Mouse (Mus musculus) stomach, embryonic 16.5 days (tissue): ENCODE data around the gene Nfix. TPM values are rescaled to one million over a fixed set of nuclear protein-coding genes. Genes with fewer than 3 reads are reported as not detected.

Experiments
- ATAC-seq: fragments of 200-750 bp; cut with Nextera tagmentation; 2 replicates; pipeline ENCODE4 v1.8.0; 2017; ENCODE audit warnings: moderate number of reproducible peaks, moderate TSS enrichment; ENCODE audit not compliant: insufficient read depth, low FRiP score
- H3K27ac ChIP-seq: fragments of 300-500 bp; sonication (generic); 2 replicates; pipeline ENCODE4 v1.5.1; 2014; ENCODE audit warnings: low read length
- H3K27me3 ChIP-seq: fragments of 300-500 bp; sonication (generic); 2 replicates; pipeline ENCODE4 v1.6.1; 2014; ENCODE audit warnings: low read length, control low read depth, mixed read lengths; ENCODE audit not compliant: control insufficient read depth, insufficient read depth
- H3K36me3 ChIP-seq: fragments of 300-500 bp; sonication (generic); 2 replicates; pipeline ENCODE4 v1.6.1; 2014; ENCODE audit warnings: low read length; ENCODE audit not compliant: control insufficient read depth, insufficient read depth
- H3K4me1 ChIP-seq: fragments of 300-500 bp; sonication (generic); 2 replicates; pipeline ENCODE4 v1.6.1; 2014; ENCODE audit warnings: low read length, control low read depth, mixed read lengths; ENCODE audit not compliant: control insufficient read depth, insufficient read depth
- H3K4me2 ChIP-seq: fragments of 300-500 bp; sonication (generic); 2 replicates; pipeline ENCODE4 v1.6.1; 2014; ENCODE audit warnings: low read depth, low read length, mixed read lengths
- H3K4me3 ChIP-seq: fragments of 300-500 bp; sonication (generic); replicated peaks from 2 replicates; pipeline ENCODE4 v1.5.1; 2014; ENCODE audit warnings: mild to moderate bottlenecking, low read length
- H3K9ac ChIP-seq: fragments of 300-500 bp; sonication (generic); 2 replicates; pipeline ENCODE4 v1.6.1; 2014; ENCODE audit warnings: low read length
- H3K9me3 ChIP-seq: fragments of 300-500 bp; sonication (generic); replicated peaks from 2 replicates; pipeline ENCODE4 v1.6.1; 2016; ENCODE audit warnings: low read length, control low read depth; ENCODE audit not compliant: control insufficient read depth
- WGBS: fragments of 180-500 bp; shearing (Covaris S2); extraction: QIAGEN DNeasy Blood & Tissue Kit; methylation state at CpG from one replicate; pipeline ENCODE4 v1.1.7; 2014; 5-methylcytosine and 5-hydroxymethylcytosine counted together
- polyA plus RNA-seq: library from polyadenylated mRNA; unstranded; fragments of >200 nt; fragmentation: Nextera tagmentation; extraction: Ambion mirVana; gene quantifications from 2 replicates; pipeline ENCODE4 v1.2.1, GENCODE M21; 2015

Nfix gene
- polyA plus RNA-seq, 1 experiment from 2014 or later, result 37.8 TPM

DNA sequence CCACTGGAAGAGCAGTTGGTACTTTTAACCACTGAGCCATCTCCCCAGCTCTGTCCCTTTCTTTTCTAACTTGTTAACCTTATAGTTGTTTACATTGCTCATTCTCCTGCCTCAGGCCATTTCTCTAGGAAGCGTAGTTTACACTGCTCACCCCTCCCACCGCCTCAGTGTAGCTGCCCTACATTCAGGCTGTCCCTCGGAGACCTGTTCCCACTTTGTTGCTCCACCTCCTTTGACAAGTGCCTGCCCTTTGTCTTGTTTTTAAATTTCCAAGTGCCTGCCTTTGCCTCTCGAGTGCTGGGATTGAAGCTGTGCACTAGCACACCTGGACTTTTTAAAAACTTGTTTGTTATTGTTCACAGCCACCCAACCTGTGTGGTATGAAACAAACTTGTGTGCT, 106.8 kb downstream of the Nfix start:
- H3K27me3 ChIP-seq, result no peaks in the 10 kb centered on the region
- 43% methylated on average over 4 of the region's 4 CpGs for WGBS
- peaks cover 15% of the 10 kb centered on the region for H3K4me1 ChIP-seq
- H3K9me3 ChIP-seq, result no peaks in the 10 kb centered on the region
- no peak overlapping the region for H3K27ac ChIP-seq
- H3K9ac ChIP-seq, result no peak overlapping the region
- no peak overlapping the region for H3K4me3 ChIP-seq
- H3K4me2 ChIP-seq, result no peak overlapping the region
- H3K36me3 ChIP-seq, result peaks cover 7% of the 10 kb centered on the region
- no peak for ATAC-seq

DNA sequence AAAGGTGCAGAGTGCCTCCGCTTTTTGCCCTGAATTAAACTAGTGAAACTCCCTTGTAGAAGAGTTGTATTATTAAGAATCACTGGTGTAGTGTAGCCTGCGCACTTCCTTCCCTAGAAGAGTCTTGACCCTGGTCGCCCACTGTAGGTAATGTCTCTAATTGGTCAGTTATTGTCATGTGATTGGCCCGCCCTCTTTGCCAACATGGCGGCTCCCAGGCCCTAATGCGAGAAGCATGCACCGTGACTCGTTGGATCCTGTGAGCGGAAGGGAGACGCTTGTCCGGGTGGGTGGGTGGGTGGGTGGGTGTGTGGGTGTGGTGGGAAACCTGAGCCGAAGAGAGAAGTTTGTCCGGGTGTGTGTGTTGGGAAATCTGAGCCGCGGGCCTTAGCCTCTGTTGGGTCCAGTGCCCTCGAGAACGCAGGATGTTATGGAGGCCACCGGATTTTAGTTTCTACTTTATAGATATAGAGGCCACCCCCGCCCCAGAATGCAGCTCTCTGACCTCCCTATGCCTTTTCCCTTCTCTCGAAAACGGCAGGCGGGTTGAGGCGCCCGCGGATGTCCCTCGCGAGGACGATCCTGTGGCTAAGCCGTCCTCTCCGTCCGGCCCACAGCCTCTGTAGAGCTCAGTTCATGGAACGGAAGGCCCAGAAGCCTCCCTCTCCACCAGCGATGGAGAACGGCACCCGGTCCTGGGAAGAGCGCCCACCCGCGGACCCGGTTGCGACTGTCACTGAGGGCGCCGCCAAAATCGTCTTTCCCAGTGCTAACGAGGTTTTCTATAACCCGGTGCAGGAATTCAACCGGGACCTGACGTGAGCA, 110.8 kb downstream of the Nfix start:
- peak; percentile 90 for ATAC-seq

DNA sequence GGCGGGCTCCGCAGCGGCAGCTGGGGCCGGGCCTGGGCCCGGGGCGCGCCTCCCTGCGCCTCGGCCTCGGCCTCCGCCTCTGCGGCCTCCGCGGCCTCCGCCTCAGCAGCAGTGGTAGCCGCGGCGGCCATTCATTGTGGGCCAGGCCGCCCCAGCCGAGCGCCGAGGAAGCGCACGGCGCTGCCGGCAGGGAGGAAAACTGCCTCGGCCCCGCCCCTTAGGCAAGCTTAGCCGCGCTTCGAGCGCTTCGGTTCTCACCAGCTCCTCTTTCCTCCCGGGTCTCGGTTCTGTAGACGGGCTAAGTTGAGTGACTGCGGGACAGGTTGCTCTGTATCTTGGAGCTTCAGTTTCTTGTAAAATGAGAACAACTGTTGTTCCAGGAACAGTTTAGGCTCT, 112.4 kb downstream of the Nfix start, which contains the start of gene Nacc1:
Gene Nacc1, minus strand, starts transcription at position 158 of the 396 bp plus-strand sequence.
- H3K4me2 ChIP-seq, result peak within 1 kb of the TSS; percentile 82
- H3K27ac ChIP-seq, result peak within 1 kb of the TSS; percentile 96
- no peaks in the 10 kb centered on the region for H3K36me3 ChIP-seq
- WGBS, result under 1% methylated on average over 36 of the region's 37 CpGs
- H3K9ac ChIP-seq, result peak within 1 kb of the TSS; percentile 100
- ATAC-seq, result peak; percentile 85
- H3K4me3 ChIP-seq, result peak within 1 kb of the TSS; percentile 100
- H3K4me1 ChIP-seq, result peaks cover 29% of the 10 kb centered on the region
- H3K27me3 ChIP-seq, result no peaks in the 10 kb centered on the region
- no peaks in the 10 kb centered on the region for H3K9me3 ChIP-seq

More for the DNA sequence above, 110.8 kb downstream of the Nfix start:
- Histone ChIP-seq H3K4me2 (peak overlapping the region; percentile 96), H3K4me3 (peak overlapping the region; percentile 88), H3K27ac (peak overlapping the region; percentile 72), H3K27me3 (no peaks in the 10 kb centered on the region), H3K36me3 (no peaks in the 10 kb centered on the region), H3K4me1 (peaks cover 29% of the 10 kb centered on the region), H3K9ac (peak overlapping the region; percentile 83), H3K9me3 (no peaks in the 10 kb centered on the region)
- under 1% methylated on average over 47 of the region's 47 CpGs for WGBS

DNA sequence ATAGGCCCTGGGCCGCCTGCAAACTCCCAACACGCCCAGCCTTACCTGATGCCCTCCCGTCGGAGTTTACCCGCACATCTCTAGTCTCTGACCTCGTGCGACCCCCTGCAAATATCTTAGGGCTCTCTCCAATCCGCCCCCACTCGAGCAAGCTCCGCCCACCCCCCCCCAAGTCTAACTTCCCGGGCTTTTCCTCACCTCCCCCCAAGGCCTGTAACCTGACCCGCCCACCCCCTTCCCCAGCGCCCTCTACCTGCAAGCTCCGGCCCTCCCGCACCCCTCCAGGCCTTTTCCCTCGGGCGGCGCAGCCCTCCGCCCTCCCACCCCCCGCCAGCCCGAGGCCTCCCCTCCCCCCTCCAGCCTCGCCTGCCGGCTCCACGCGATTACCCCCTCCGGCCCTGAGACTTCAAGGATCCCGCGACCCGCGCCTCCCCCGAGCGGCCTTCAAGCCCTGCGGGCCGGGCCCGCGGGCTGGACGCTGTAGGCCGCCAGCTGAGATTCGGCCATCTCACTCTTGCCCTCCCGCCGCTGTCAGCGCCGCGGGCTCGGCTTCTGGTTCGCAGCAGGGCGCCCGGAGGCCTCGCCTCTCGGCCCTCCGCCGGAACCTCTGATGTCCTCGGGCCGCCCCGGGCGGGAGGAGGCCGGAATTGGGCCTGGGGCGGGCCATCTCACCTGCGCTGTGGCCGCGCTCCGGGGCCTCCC, 113.0 kb downstream of the Nfix start:
- Histone ChIP-seq H3K27me3 (no peaks in the 10 kb centered on the region), H3K27ac (peak overlapping the region; percentile 96), H3K9ac (peak overlapping the region; percentile 100), H3K4me1 (peaks cover 29% of the 10 kb centered on the region), H3K4me2 (peak overlapping the region; percentile 82), H3K36me3 (no peaks in the 10 kb centered on the region), H3K4me3 (peak overlapping the region; percentile 100), H3K9me3 (no peaks in the 10 kb centered on the region)
- WGBS, result 1% methylated on average over 57 of the region's 62 CpGs
- peak; percentile 41 for ATAC-seq

DNA sequence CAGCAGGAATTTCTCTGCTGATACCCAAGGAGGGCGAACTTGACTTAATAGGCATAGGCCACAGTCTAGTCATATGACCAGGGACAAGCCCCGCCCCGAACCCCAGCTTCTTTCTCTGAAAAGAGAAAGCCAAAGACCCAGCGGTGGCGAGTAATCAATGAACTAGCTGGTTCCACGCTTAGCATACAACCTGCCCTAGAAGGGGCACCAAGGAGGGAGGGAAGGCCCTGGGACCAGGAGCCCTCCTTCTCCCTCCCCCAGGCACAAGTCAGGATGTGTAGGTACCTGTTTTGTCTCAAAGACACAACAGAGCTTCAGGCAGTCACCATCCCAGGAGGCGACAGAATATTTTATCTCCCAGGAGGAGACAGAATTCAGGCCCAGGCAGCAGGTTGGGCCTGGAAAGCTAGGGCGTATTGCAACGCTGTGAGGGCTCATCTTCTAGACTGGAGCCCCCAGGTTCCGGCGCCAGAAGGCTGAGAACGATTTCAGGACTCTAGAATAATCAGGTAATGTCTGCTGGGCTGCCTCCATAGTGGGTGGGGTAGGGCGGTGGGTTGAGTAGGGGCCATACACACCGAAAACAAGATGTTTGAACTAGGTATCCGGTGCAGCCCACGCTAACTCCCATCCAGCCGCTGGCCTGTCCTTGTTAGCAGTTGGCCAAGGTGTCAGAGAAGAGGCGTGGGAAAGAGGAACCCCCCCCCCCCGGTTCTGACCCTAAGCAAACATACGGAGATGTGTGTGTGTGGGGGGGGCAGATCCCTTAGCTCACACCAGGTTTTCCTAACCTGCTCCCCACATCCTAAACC, 113.7 kb downstream of the Nfix start, which contains the start of gene Trmt1:
Gene Trmt1, plus strand, starts transcription at position 117 of the 812 bp plus-strand sequence.
- WGBS, result 10% methylated on average over 20 of the region's 20 CpGs
- no peaks in the 10 kb centered on the region for H3K9me3 ChIP-seq
- H3K27me3 ChIP-seq, result no peaks in the 10 kb centered on the region
- peak within 1 kb of the TSS; percentile 100 for H3K9ac ChIP-seq
- peak; percentile 19; the same call in 1 of the 2 replicates for ATAC-seq
- H3K4me3 ChIP-seq, result peak within 1 kb of the TSS; percentile 100
- H3K4me2 ChIP-seq, result peak within 1 kb of the TSS; percentile 82
- H3K27ac ChIP-seq, result peak within 1 kb of the TSS; percentile 96
- H3K36me3 ChIP-seq, result no peaks in the 10 kb centered on the region
- peaks cover 29% of the 10 kb centered on the region for H3K4me1 ChIP-seq

DNA sequence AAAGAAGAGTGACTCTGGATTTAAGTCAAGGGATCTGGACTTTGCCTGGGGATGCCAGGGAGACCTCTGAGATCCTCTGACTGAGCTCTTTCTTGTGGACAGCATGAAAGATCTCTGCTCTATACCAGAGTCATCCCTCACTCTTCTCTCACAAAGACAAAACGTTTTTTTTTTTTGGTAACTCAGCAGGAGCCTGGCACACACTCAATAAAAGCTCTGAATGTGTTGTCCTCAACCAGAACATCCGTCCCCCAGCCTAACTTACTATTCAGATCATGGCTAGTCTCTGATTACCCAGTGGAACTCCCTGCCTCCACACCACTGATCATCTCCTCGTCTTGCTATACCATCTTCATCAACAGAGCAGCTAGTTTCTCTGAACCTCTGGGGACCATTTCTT, 115.6 kb downstream of the Nfix start:
- 60% methylated on average over 3 of the region's 3 CpGs for WGBS
- Histone ChIP-seq H3K4me1 (peaks cover 18% of the 10 kb centered on the region), H3K9ac (no peak overlapping the region), H3K27me3 (no peaks in the 10 kb centered on the region), H3K27ac (no peak overlapping the region), H3K4me2 (no peak overlapping the region), H3K36me3 (no peaks in the 10 kb centered on the region), H3K4me3 (no peak overlapping the region), H3K9me3 (no peaks in the 10 kb centered on the region)
- no peak for ATAC-seq

DNA sequence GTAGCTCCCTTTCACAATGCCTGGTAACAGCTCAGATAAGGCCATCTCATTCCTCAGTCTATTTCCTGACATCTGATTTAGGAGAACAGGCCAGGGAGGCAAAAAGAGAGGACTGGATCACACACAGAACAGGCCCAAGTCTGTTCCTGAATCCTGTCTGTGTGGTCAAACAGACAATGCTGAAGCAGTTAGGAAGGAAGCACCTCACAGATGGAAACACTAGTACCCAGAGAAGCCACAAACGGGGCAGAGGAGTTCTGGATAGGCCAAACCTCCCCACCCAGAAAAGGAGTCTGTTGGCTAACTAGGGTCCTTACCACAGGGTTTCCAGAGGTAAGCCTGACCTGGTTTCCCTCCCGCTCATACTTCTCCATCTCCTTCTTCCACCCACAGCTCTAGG, 117.9 kb downstream of the Nfix start:
- Histone ChIP-seq H3K4me3 (no peak overlapping the region), H3K4me1 (peaks cover 11% of the 10 kb centered on the region; the same call in 1 of the 2 replicates), H3K9me3 (no peaks in the 10 kb centered on the region), H3K27ac (no peak overlapping the region), H3K36me3 (no peaks in the 10 kb centered on the region), H3K4me2 (no peak overlapping the region), H3K9ac (no peak overlapping the region), H3K27me3 (no peaks in the 10 kb centered on the region)
- 85% methylated on average over 2 of the region's 2 CpGs for WGBS
- ATAC-seq, result no peak

DNA sequence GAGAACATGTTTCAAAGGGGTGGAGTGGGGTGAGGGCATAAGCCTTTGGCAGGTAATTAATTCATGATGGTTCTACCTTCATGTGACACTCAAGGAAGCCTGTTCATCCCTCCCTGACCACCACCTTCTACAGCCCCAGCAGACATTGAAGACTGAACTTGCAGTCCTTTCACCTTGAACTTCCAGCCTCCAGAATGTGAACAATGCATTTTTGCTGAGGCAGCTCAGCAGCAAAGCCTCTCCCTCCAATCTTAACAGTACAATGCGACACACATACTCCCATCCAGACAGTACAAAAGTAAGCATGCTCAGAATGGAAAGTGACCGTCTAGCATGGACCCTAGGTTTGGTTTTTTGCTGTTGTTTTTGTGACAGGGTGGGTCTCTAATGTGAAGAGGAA, 118.7 kb downstream of the Nfix start:
- H3K36me3 ChIP-seq, result no peaks in the 10 kb centered on the region
- H3K9ac ChIP-seq, result no peak overlapping the region; the same call in 1 of the 2 replicates
- no peaks in the 10 kb centered on the region for H3K27me3 ChIP-seq
- no peak overlapping the region for H3K4me3 ChIP-seq
- peaks cover 11% of the 10 kb centered on the region; the same call in 1 of the 2 replicates for H3K4me1 ChIP-seq
- no peak for ATAC-seq
- no peaks in the 10 kb centered on the region for H3K9me3 ChIP-seq
- H3K27ac ChIP-seq, result no peak overlapping the region
- H3K4me2 ChIP-seq, result no peak overlapping the region
- WGBS, result 85% methylated on average over 2 of the region's 2 CpGs
